Mouse (Mus musculus) liver, adult 2 months (tissue): ENCODE measurements around the gene Card10.

Experiments used
- CTCF ChIP-seq: fragments of 200-500 bp; IDR thresholded peaks from 2 replicates; pipeline ENCODE4 v1.5.1; 2011; ENCODE audit warnings: low read depth, low read length, control low read depth
- POLR2A ChIP-seq: fragments of 200-500 bp; IDR thresholded peaks from 2 replicates; pipeline ENCODE4 v1.6.1; 2011; ENCODE audit warnings: low read length, control low read depth; ENCODE audit not compliant: insufficient read depth; ENCODE audit errors: extremely low read depth

- TF ChIP-seq POLR2A (no peak), CTCF (no peak)
Measured at GRCm38 (mm10) chr15:78731830-78732229, 71.0 kb downstream of the Card10 start.
